Mouse (Mus musculus): ENCODE measurements around the gene Chd9.

Gene Chd9

GRCm38 (mm10) chr8:90837440-90837839, 9.3 kb downstream of the Chd9 start:
- DNase-seq (ENCODE audit: extremely low read depth, insufficient read length, low spot score) = no peak

- peak; percentile 70 for DNase-seq (ENCODE audit: extremely low read depth, insufficient read length, low spot score)
Measured at GRCm38 (mm10) chr8:90839725-90840714, 11.9 kb downstream of the Chd9 start.

- no peak for DNase-seq (ENCODE audit: extremely low read depth, insufficient read length, low spot score)
Measured at GRCm38 (mm10) chr8:90841321-90841720, 13.2 kb downstream of the Chd9 start.

- no peak for DNase-seq (ENCODE audit: extremely low read depth, insufficient read length, low spot score)
Measured at GRCm38 (mm10) chr8:90843127-90843526, 15.0 kb downstream of the Chd9 start.

- DNase-seq (ENCODE audit: extremely low read depth, insufficient read length, low spot score) = no peak
Measured at GRCm38 (mm10) chr8:90844179-90844967, 16.2 kb downstream of the Chd9 start.

GRCm38 (mm10) chr8:90847980-90848379, 19.8 kb downstream of the Chd9 start:
- DNase-seq (ENCODE audit: extremely low read depth, insufficient read length, low spot score) = no peak

GRCm38 (mm10) chr8:90849462-90850050, 21.4 kb downstream of the Chd9 start:
- no peak for DNase-seq (ENCODE audit: extremely low read depth, insufficient read length, low spot score)

- no peak for DNase-seq (ENCODE audit: extremely low read depth, insufficient read length, low spot score)
Measured at GRCm38 (mm10) chr8:90851544-90851943, 23.4 kb downstream of the Chd9 start.

GRCm38 (mm10) chr8:90853971-90854670, 26.0 kb downstream of the Chd9 start:
- DNase-seq (ENCODE audit: extremely low read depth, insufficient read length, low spot score) = no peak

GRCm38 (mm10) chr8:90854671-90855161, 26.6 kb downstream of the Chd9 start:
- no peak for DNase-seq (ENCODE audit: extremely low read depth, insufficient read length, low spot score)

GRCm38 (mm10) chr8:90856171-90856570, 28.0 kb downstream of the Chd9 start:
- no peak for DNase-seq (ENCODE audit: extremely low read depth, insufficient read length, low spot score)

GRCm38 (mm10) chr8:90856952-90857351, 28.8 kb downstream of the Chd9 start:
- DNase-seq (ENCODE audit: extremely low read depth, insufficient read length, low spot score) = no peak

- no peak for DNase-seq (ENCODE audit: extremely low read depth, insufficient read length, low spot score)
Measured at GRCm38 (mm10) chr8:90858071-90858470, 29.9 kb downstream of the Chd9 start.

GRCm38 (mm10) chr8:90861266-90861944, 33.3 kb downstream of the Chd9 start:
- no peak for DNase-seq (ENCODE audit: extremely low read depth, insufficient read length, low spot score)

- DNase-seq (ENCODE audit: extremely low read depth, insufficient read length, low spot score) = no peak
Measured at GRCm38 (mm10) chr8:90862038-90862437, 33.9 kb downstream of the Chd9 start.

GRCm38 (mm10) chr8:90867061-90867460, 38.9 kb downstream of the Chd9 start:
- no peak for DNase-seq (ENCODE audit: extremely low read depth, insufficient read length, low spot score)

GRCm38 (mm10) chr8:90867911-90868310, 39.8 kb downstream of the Chd9 start:
- no peak for DNase-seq (ENCODE audit: extremely low read depth, insufficient read length, low spot score)

GRCm38 (mm10) chr8:90868334-90868733, 40.2 kb downstream of the Chd9 start:
- no peak for DNase-seq (ENCODE audit: extremely low read depth, insufficient read length, low spot score)

GRCm38 (mm10) chr8:90869071-90869919, 41.1 kb downstream of the Chd9 start:
- peak; percentile 84 for DNase-seq (ENCODE audit: extremely low read depth, insufficient read length, low spot score)

Data from 3134 (cell line).